Mouse (Mus musculus) spleen, embryonic (tissue): ENCODE measurements around the gene Smurf2.

ENCODE experiments used
- CTCF ChIA-PET: fragments of 350-600 bp; sonication (Branson Sonifier 250); formaldehyde crosslinking; loops from one replicate; lab custom pipeline; 2022; lab: Charles Lee

Smurf2 gene

DNA sequence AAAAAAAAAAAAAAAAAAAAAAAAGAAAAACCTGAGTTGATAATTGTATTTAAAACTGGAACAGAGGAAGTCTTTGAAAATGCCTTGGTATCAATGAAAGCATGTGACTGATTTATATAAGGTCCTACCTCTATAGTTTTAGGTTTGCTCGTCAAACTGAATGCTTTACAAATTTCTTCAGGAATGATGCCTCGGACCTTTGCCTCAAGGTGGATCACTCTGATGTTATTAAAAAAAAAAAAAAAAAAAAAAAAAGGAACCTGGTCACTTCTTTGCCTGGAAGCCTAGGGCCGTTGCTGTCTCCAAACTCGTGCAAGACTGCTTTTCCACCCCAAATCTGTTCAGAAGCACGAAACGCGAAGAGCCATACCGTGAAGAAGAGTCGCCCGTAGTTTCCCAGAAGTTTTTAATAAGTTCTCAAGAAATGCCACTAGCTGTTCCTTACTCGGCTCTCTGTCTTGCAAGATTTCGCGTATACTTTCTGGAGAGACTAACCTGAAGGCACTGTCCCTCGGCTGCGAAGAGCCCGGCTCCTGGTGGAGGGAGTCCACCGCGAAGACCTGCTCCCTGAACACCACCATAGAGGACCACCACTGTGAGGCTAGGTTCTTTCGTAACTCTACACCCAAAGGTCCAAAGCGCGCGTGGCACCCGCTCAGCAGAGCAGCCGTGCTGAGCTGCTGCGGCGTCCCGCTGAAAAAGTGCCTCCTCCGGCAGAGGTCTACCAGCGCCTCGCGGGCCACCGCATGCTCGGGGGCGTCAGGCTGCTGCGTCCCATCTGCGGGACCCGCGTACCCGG, 141.7 kb downstream of the Smurf2 start:
- CTCF ChIA-PET, result interaction anchor here (0.5 to 0.7 kb wide), 2 partner anchors 255 to 357 kb away, joined by 3 to 11 read pairs; no protein-coding TSS in a partner anchor

DNA sequence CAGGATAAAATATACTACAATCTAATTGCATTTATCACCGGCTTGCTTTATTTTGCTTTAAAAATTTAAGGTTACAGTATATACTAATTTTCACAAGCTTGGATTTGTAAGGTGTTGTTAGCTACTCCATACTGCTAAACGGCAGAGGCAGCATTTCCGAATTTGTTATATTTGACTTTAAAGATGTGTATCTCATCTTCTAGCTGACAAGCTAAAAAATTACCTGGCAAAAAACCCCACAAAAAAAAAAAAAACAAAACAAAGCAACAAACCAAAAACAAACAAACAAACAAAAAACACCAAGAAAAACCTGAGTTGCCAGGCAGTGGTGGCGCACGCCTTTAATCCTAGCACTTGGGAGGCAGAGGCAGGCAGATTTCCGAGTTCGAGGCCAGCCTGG, 142.4 kb downstream of the Smurf2 start:
- CTCF ChIA-PET, result interaction anchor here (0.6 to 0.7 kb wide), 2 partner anchors 25 to 254 kb away, joined by 3 to 11 read pairs; no protein-coding TSS in a partner anchor

DNA sequence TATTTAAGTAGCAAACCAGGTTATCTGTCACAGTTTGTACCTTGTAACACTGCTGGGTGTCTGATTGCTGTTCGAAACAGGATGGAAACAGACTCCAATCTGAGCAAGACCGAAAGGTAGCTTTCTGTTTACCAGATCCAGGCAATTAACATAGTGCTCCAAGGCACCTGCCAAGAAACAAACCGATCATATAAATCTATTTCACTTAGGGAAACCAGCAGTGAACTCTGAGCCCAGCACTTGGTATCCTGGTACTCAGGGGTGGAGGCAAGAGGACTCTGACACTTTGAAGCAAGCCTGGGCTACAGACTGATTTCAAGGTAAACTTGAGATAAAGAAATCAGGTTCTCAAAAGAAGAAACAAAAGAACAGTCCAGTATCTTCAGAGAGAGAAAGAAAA, 143.1 kb downstream of the Smurf2 start:
- CTCF ChIA-PET, result interaction anchor here (0.6 kb wide), 1 partner anchor 421 kb away, joined by 3 read pairs; no protein-coding TSS in a partner anchor

DNA sequence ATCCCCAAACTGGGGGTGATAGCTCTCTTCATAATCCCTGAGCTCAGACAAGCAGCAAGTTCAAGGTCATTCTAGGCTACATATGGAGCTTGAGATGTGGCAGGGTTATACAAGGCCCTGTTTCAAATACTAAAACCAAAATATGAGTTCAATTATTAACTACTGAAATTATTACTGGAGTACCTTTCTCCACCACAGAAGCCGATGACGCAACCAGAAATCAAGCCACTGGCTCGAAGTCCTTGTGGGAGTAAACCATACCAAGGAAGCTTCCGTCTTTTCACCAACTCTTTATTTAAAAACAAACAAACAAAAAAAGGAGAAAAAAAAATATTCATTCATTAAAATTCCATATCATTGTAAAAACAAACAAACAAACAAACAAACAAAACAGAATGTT, 143.6 kb downstream of the Smurf2 start:
- CTCF ChIA-PET, result interaction anchor here (0.6 kb wide), 1 partner anchor 421 kb away, joined by 3 read pairs; no protein-coding TSS in a partner anchor

DNA sequence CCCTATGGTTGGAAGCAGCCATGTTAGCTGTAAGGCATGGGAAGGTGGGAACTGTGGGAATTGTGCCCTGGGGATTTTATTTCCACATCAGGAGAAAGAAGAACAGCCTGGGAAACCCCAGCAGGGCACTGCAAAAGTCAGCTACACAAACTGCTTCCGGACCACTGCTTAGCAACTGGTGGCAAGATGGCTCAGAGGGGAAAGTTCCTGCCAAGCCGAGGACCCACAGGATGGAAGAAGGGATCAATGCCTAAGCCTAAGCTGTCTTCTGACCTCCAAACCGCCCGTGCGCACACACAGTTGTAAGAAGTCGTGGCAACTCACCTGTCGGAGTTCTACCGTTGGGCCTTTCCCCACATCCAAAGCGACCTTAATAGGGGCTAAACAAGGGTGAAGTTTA, 147.5 kb downstream of the Smurf2 start:
- CTCF ChIA-PET, result no interaction called here

DNA sequence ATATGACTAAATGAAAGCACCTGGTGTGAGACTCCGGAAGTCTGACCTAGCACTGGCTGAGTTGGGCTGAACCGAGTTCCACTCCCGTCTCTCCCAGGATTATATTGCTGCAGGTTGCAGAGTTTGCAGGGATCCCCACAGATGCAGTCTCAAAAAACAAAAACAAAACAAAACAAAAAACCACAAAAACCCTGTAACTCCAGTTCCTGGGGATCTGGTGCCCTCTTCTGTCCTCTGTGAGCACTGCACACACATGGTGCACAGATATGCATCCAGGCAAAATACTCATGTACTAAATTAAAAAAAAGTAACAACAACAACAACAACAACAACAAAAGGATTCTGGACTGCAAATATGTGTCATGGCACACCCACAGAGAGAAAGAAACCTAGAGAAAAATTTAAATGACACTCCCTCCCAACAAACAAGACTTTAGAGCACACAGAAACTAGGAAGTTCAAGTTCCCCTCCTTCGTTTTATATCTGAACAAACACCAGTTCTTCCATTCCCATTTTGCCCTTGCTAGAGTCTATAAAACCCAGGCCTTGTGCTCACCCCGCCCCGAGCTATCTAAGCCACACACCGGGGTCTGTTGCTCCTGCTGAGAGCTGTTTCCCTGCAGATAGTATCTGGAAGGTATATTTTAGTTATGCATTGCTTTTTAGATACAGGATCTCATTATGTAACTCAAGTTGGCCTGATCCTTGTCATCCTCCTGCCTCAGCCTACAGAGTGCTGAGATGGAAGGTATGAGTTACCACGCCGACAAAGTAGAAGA, 150.1 kb downstream of the Smurf2 start:
- CTCF ChIA-PET, result interaction anchor here (0.7 to 1.7 kb wide), 4 partner anchors 9 to 30 kb away, joined by 3 to 9 read pairs (median 4); no protein-coding TSS in a partner anchor
